Mouse (Mus musculus): ENCODE data around the gene Rbm20. TPM values are rescaled to one million over a fixed set of nuclear protein-coding genes. Genes with fewer than 3 reads are reported as not detected.

Gene Rbm20
- polyA plus RNA-seq, 1 experiment from 2014 or later = 2.5 TPM

DNA sequence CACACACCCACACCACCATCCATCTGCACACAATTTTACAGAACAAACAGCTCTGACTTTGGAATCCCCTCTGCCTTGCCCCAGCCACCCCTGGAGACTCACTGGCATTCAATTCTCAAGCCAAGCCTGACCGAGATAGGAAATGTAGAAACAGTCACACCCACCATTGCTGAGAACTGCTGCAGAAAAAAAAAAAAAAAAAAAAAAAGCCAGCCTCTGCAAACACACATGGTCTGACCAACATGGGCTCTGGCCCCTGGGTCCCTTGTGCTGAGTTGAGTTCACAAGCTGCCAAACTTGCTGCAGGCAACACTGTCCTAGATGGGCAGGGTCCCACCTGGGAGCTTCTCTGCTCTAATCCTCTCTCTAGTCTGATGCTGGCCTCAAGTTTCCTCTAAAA lies 200.7 kb downstream of the Rbm20 start:
- Histone ChIP-seq H3K4me1 (replicated peaks; ENCODE audit: control insufficient read depth, insufficient read depth) (no peaks in the 10 kb centered on the region), H3K27me3 (ENCODE audit: control insufficient read depth, insufficient read depth, low read length) (no peaks in the 10 kb centered on the region), H3K4me3 (ENCODE audit: low read depth, low read length) (no peak overlapping the region), H3K9me3 (ENCODE audit: control insufficient read depth, low read length) (no peaks in the 10 kb centered on the region), H3K27ac (replicated peaks) (no peak overlapping the region), H3K9ac (ENCODE audit: low read length) (no peak overlapping the region), H3K4me2 (replicated peaks; ENCODE audit: low read depth) (no peak overlapping the region), H3K36me3 (ENCODE audit: control insufficient read depth, insufficient read depth, low read length) (no peaks in the 10 kb centered on the region)
- ATAC-seq (ENCODE audit: low FRiP score, low TSS enrichment) = no peak; the same call in 1 of the 2 replicates
- 43% methylated on average over 1 of the region's 1 CpGs for WGBS
- no peak for DNase-seq (ENCODE audit: low spot score)
- TF ChIP-seq EP300 (optimal IDR thresholded peaks at IDR 0.05) = no peak
- no peak for TF ChIP-seq CTCF (IDR thresholded peaks at IDR 0.05; ENCODE audit: low read depth)

DNA sequence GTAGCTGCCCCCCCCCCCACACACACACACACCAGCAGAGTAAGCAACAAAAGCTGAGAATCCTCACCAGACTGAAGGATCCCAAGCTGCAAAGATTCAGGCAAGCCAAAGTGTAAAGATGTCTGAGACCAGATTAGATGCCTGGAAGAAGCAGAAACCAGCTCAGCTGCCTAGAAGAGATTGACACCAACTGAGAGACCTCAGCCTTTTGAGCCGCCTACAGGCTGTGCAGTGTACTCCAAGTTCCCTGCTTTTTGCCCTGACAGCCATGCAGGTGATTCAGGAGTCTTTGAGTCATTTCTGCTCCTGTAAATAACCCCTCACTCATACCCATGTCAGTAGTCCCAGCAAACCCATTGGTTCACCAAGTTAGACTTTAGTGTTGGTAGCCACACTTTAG lies 203.4 kb downstream of the Rbm20 start:
- 84% methylated on average over 1 of the region's 1 CpGs for WGBS
- ATAC-seq (ENCODE audit: low FRiP score, low TSS enrichment) = no peak
- H3K27ac ChIP-seq (replicated peaks) = no peak overlapping the region
- no peak overlapping the region for H3K4me3 ChIP-seq (ENCODE audit: low read depth, low read length)
- no peak for DNase-seq (ENCODE audit: low spot score)
- TF ChIP-seq CTCF (IDR thresholded peaks at IDR 0.05; ENCODE audit: low read depth) (no peak), EP300 (optimal IDR thresholded peaks at IDR 0.05) (no peak)
- H3K9me3 ChIP-seq (ENCODE audit: control insufficient read depth, low read length) = no peaks in the 10 kb centered on the region
- H3K36me3 ChIP-seq (ENCODE audit: control insufficient read depth, insufficient read depth, low read length) = no peaks in the 10 kb centered on the region
- H3K27me3 ChIP-seq (ENCODE audit: control insufficient read depth, insufficient read depth, low read length) = no peaks in the 10 kb centered on the region
- H3K4me1 ChIP-seq (replicated peaks; ENCODE audit: control insufficient read depth, insufficient read depth) = no peaks in the 10 kb centered on the region
- no peak overlapping the region for H3K4me2 ChIP-seq (replicated peaks; ENCODE audit: low read depth)
- no peak overlapping the region for H3K9ac ChIP-seq (ENCODE audit: low read length)

DNA sequence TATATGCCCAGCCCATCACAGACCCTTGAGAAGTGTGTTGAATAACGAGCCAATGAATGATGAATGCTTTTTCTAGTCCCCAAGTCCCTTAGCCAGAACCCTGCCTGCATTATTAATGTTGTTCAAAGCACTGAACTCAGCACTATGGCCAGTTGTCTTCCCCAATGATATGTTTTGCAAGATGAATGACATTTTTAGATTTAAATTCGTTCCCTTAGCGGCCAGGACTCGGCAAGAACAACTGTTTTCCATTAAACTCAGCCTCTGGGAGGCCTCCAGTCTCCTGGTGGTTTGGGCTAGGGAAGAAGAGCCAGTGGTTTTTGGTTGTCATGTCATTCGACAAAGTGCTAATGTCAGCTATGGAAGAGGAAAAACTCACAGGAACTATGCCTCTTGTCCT lies 204.7 kb downstream of the Rbm20 start:
- ATAC-seq (ENCODE audit: low FRiP score, low TSS enrichment) (no peak), DNase-seq (ENCODE audit: low spot score) (no peak)
- no peak overlapping the region for H3K4me3 ChIP-seq (ENCODE audit: low read depth, low read length)
- 54% methylated on average over 5 of the region's 5 CpGs for WGBS
- H3K4me2 ChIP-seq (replicated peaks; ENCODE audit: low read depth) = no peak overlapping the region
- TF ChIP-seq CTCF (IDR thresholded peaks at IDR 0.05; ENCODE audit: low read depth) (no peak), EP300 (optimal IDR thresholded peaks at IDR 0.05) (no peak)
- no peaks in the 10 kb centered on the region for H3K9me3 ChIP-seq (ENCODE audit: control insufficient read depth, low read length)
- H3K27ac ChIP-seq (replicated peaks) = no peak overlapping the region
- H3K27me3 ChIP-seq (ENCODE audit: control insufficient read depth, insufficient read depth, low read length) = no peaks in the 10 kb centered on the region
- no peak overlapping the region for H3K9ac ChIP-seq (ENCODE audit: low read length)
- H3K4me1 ChIP-seq (replicated peaks; ENCODE audit: control insufficient read depth, insufficient read depth) = no peaks in the 10 kb centered on the region
- H3K36me3 ChIP-seq (ENCODE audit: control insufficient read depth, insufficient read depth, low read length) = no peaks in the 10 kb centered on the region

DNA sequence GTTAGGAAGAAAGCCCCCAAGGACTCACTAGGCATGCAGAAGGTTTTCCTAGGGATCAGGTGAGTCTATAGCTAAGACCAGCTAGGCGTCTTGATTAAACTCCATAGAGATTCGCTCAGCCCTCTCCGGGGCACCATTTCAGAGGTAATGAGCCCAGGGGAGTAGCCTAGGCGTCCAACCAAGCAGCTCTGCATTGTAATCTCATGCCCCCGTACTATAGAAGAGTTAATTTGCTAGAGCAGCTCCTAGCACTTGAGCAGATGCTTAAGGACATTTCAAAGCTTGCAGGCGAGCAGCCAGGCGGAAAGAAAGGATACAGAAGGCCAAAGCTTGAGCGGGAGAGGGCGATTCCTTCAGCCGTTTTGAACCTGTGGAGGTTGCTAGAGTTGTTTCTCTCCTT lies 208.3 kb downstream of the Rbm20 start:
- H3K9me3 ChIP-seq (ENCODE audit: control insufficient read depth, low read length) = no peaks in the 10 kb centered on the region

DNA sequence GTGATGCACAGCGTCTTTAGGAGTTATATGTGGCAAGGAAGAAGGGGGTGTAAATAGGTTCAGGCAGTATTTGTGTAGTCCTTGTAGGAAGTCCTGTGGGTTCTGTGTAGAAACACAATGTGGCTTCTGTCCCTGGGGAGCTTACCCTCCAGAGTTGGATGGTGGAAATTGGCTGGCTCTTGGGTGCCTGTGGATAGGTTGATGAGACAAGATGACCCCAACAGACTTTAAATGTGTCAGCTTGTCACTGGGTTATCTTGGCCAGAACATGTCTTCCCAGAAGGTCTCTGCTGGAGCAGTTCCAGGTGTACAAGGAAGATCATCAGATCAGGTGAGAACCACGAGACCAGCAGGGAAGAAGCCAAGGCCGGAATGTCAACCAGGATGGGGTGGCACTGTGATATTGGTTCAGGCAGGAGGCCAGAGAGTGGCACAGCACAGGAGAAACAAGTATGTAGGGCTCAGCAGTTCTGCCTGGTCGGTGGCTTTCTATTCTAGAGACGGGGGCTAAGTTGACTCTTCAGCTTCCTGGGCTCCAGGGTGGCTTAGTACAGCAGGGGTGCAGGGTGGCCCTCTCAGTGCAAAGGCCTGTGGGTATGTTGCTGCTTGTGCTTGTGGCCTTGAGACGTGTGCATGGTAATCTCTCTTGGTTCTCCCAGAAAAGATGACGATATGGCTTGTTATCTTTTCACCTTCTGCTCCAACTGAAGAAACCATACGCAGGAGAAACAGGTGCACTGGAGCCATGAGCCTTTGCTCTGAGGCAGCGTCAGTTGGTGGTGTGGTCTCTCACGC lies 209.7 kb downstream of the Rbm20 start:
- ATAC-seq (ENCODE audit: low FRiP score, low TSS enrichment) = no peak

More for the DNA sequence above, 208.3 kb downstream of the Rbm20 start:
- WGBS = 79% methylated on average over 10 of the region's 10 CpGs
- H3K27me3 ChIP-seq (ENCODE audit: control insufficient read depth, insufficient read depth, low read length) = no peaks in the 10 kb centered on the region
- no peak overlapping the region for H3K9ac ChIP-seq (ENCODE audit: low read length)
- TF ChIP-seq EP300 (optimal IDR thresholded peaks at IDR 0.05) = no peak
- no peak for TF ChIP-seq CTCF (IDR thresholded peaks at IDR 0.05; ENCODE audit: low read depth)
- H3K27ac ChIP-seq (replicated peaks) = no peak overlapping the region
- ATAC-seq (ENCODE audit: low FRiP score, low TSS enrichment) = no peak
- no peaks in the 10 kb centered on the region for H3K36me3 ChIP-seq (ENCODE audit: control insufficient read depth, insufficient read depth, low read length)
- H3K4me2 ChIP-seq (replicated peaks; ENCODE audit: low read depth) = no peak overlapping the region
- H3K4me1 ChIP-seq (replicated peaks; ENCODE audit: control insufficient read depth, insufficient read depth) = no peaks in the 10 kb centered on the region
- no peak for DNase-seq (ENCODE audit: low spot score)
- no peak overlapping the region for H3K4me3 ChIP-seq (ENCODE audit: low read depth, low read length)

DNA sequence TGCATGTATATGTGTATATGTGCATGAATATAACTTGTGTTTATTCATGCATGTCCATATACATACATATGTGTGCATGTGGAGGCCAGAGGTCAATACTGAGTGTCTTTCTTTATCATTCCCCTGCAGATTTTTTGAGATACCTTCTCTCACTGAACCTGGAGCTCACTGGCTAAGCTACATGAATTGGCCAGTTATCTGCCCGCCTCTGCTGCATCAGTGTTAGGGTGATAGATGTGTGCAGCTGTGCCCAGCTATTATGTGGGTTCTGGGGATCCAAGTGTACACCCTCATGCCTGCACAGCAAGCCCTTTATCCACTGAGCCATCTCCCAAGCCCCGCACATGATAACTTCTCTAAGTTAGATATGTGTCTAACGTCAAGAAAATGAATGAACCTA lies 210.7 kb downstream of the Rbm20 start:
- WGBS = 74% methylated on average over 3 of the region's 3 CpGs
- ATAC-seq (ENCODE audit: low FRiP score, low TSS enrichment) (no peak), DNase-seq (ENCODE audit: low spot score) (no peak)
- Histone ChIP-seq H3K4me1 (replicated peaks; ENCODE audit: control insufficient read depth, insufficient read depth) (peaks cover 15% of the 10 kb centered on the region), H3K4me2 (replicated peaks; ENCODE audit: low read depth) (no peak overlapping the region), H3K9me3 (ENCODE audit: control insufficient read depth, low read length) (no peaks in the 10 kb centered on the region), H3K9ac (ENCODE audit: low read length) (no peak overlapping the region), H3K27me3 (ENCODE audit: control insufficient read depth, insufficient read depth, low read length) (no peaks in the 10 kb centered on the region), H3K27ac (replicated peaks) (no peak overlapping the region), H3K4me3 (ENCODE audit: low read depth, low read length) (no peak overlapping the region), H3K36me3 (ENCODE audit: control insufficient read depth, insufficient read depth, low read length) (no peaks in the 10 kb centered on the region)
- no peak for TF ChIP-seq EP300 (optimal IDR thresholded peaks at IDR 0.05)
- TF ChIP-seq CTCF (IDR thresholded peaks at IDR 0.05; ENCODE audit: low read depth) = no peak

More for the DNA sequence above, 209.7 kb downstream of the Rbm20 start:
- Histone ChIP-seq H3K27me3 (ENCODE audit: control insufficient read depth, insufficient read depth, low read length) (no peaks in the 10 kb centered on the region), H3K9me3 (ENCODE audit: control insufficient read depth, low read length) (no peaks in the 10 kb centered on the region), H3K9ac (ENCODE audit: low read length) (no peak overlapping the region), H3K27ac (replicated peaks) (no peak overlapping the region), H3K4me1 (replicated peaks; ENCODE audit: control insufficient read depth, insufficient read depth) (peaks cover 7% of the 10 kb centered on the region), H3K4me3 (ENCODE audit: low read depth, low read length) (no peak overlapping the region), H3K36me3 (ENCODE audit: control insufficient read depth, insufficient read depth, low read length) (no peaks in the 10 kb centered on the region), H3K4me2 (replicated peaks; ENCODE audit: low read depth) (no peak overlapping the region)
- DNase-seq (ENCODE audit: low spot score) = no peak
- WGBS = 83% methylated on average over 10 of the region's 10 CpGs
- TF ChIP-seq CTCF (IDR thresholded peaks at IDR 0.05; ENCODE audit: low read depth) (no peak), EP300 (optimal IDR thresholded peaks at IDR 0.05) (no peak)

Measured in stomach, postnatal 0 days (tissue).